Mouse (Mus musculus) midbrain, embryonic 16.5 days (tissue): ENCODE data around the gene Tle6. TPM values are rescaled to one million over a fixed set of nuclear protein-coding genes. Genes with fewer than 3 reads are reported as not detected.

Experiments used
- ATAC-seq: fragments of 200-750 bp; cut with Nextera tagmentation; 2 replicates; pipeline ENCODE4 v1.8.0; 2017; ENCODE audit warnings: moderate TSS enrichment
- H3K27ac ChIP-seq: fragments of 300-500 bp; sonication (generic); 2 replicates; pipeline ENCODE4 v1.5.1; 2014; ENCODE audit warnings: mild to moderate bottlenecking, low read length, mixed read lengths
- H3K27me3 ChIP-seq: fragments of 300-500 bp; sonication (generic); 2 replicates; pipeline ENCODE4 v1.6.1; 2014; ENCODE audit warnings: low read depth, low read length, mixed read lengths; ENCODE audit not compliant: control insufficient read depth, insufficient read depth
- H3K36me3 ChIP-seq: fragments of 300-500 bp; sonication (generic); 2 replicates; pipeline ENCODE4 v1.6.1; 2014; ENCODE audit warnings: mild to moderate bottlenecking, low read length, moderate library complexity, mixed read lengths; ENCODE audit not compliant: control insufficient read depth, insufficient read depth
- H3K4me1 ChIP-seq: fragments of 300-500 bp; sonication (generic); 2 replicates; pipeline ENCODE4 v1.6.1; 2014; ENCODE audit warnings: mild to moderate bottlenecking, low read length, mixed read lengths; ENCODE audit not compliant: control insufficient read depth, insufficient read depth
- H3K4me2 ChIP-seq: fragments of 300-500 bp; sonication (generic); 2 replicates; pipeline ENCODE4 v1.6.1; 2014; ENCODE audit warnings: mild to moderate bottlenecking, low read length, mixed read lengths
- H3K4me3 ChIP-seq: fragments of 300-500 bp; sonication (generic); 2 replicates; pipeline ENCODE4 v1.5.1; 2014; ENCODE audit warnings: low read depth, mild to moderate bottlenecking, low read length, moderate library complexity, mixed read lengths
- H3K9ac ChIP-seq: fragments of 300-500 bp; sonication (generic); 2 replicates; pipeline ENCODE4 v1.6.1; 2014; ENCODE audit warnings: low read depth, low read length, mixed read lengths
- H3K9me3 ChIP-seq: fragments of 300-500 bp; sonication (generic); replicated peaks from 2 replicates; pipeline ENCODE4 v1.6.1; 2014; ENCODE audit warnings: mild to moderate bottlenecking, low read length, mixed read lengths; ENCODE audit not compliant: control insufficient read depth, poor library complexity, severe bottlenecking
- WGBS: fragments of 180-500 bp; shearing (Covaris S2); extraction: QIAGEN DNeasy Blood & Tissue Kit; methylation state at CpG from one replicate; pipeline ENCODE4 v1.1.7; 2014; 5-methylcytosine and 5-hydroxymethylcytosine counted together
- polyA plus RNA-seq: library from polyadenylated mRNA; unstranded; fragments of >200 nt; fragmentation: Nextera tagmentation; extraction: Ambion mirVana; gene quantifications from 2 replicates; pipeline ENCODE4 v1.2.1, GENCODE M21; 2015

The Tle6 gene
- polyA plus RNA-seq, 1 experiment from 2014 or later = 4.3 TPM

DNA sequence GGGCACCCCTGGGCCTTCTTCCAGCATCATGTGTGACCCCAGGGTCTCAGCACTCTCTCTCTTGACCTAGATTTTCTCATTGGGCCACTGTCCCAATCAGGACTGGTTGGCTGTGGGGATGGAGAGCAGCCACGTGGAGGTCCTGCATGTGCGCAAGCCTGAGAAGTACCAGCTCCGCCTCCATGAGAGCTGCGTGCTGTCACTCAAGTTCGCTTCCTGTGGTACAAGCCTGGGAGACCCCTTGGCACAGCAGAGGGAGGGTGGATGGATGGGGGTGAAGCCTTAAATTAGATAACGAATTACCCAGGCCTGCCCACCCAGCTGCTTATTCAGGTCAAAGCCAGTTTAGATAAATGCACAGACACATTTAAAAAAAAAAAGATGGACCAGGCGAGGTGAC is 12.1 kb downstream of the Tle6 start:
- H3K9me3 ChIP-seq = no peaks in the 10 kb centered on the region
- H3K27me3 ChIP-seq = peaks cover 26% of the 10 kb centered on the region
- whole genome bisulfite sequencing = 73% methylated on average over 7 of the region's 7 CpGs
- H3K27ac ChIP-seq = no peak overlapping the region
- no peak overlapping the region for H3K4me3 ChIP-seq
- H3K4me1 ChIP-seq = no peaks in the 10 kb centered on the region
- H3K9ac ChIP-seq = no peak overlapping the region
- H3K4me2 ChIP-seq = no peak overlapping the region
- ATAC-seq = no peak
- H3K36me3 ChIP-seq = 0 out of 2 replicates have a peak, but pooled peaks cover 4% of the 10 kb centered on the region

DNA sequence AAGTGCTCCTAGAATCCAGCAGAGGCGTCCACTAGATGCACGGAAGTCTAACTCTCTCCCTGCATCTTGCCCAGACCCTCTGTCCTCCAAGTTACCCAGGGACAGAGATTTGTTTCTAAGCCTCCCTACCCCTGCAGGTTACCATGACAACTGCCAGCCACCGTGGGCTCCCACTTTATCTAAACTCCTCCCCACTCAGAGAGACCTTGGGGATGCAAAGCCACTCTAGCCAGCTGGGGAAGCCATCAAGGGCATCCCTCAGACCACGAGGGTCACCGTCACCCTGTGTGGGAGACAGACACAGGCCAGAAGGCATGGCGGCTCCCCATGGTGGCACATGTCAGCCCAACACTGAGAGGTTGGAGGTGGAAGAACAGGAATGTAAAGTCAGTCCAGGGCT is 17.5 kb downstream of the Tle6 start:
- H3K27ac ChIP-seq = no peak overlapping the region
- no peak overlapping the region for H3K4me3 ChIP-seq
- H3K9me3 ChIP-seq = no peaks in the 10 kb centered on the region
- no peak for ATAC-seq
- 0 out of 2 replicates have a peak, but pooled peaks cover 4% of the 10 kb centered on the region for H3K36me3 ChIP-seq
- H3K9ac ChIP-seq = no peak overlapping the region
- no peak overlapping the region for H3K4me2 ChIP-seq
- 32% methylated on average over 6 of the region's 6 CpGs for WGBS
- H3K27me3 ChIP-seq = peaks cover 21% of the 10 kb centered on the region; the same call in 1 of the 2 replicates
- H3K4me1 ChIP-seq = no peaks in the 10 kb centered on the region

DNA sequence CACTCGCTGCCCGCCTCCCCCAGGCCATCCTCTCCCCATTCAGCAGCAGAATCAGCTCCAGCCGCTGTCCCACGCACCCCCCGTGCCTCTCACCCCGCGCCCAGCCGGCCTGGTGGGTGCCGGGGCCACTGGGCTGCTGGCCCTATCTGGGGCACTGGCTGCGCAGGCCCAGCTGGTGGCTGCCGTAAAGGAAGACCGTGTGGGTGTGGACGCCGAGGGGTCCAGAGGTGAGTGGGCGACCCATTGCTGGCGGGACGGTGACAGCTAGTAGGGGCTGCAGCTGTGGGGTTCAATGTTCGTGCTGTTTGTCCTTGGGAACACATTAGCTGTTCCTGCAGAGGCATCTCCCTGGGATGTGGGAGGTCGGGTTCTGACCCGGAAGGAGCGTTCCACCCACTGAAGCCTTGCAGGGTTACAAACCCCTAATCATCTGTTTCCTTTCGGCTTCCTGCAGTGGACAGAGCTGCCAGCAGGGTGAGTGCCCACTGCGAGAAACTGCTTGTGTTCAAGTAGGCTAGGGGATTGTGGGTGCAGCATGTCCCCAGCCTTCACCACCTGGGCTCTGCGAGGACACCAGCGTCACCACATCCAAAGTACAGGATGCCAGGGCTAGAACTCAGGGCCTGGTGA is 20.3 kb downstream of the Tle6 start:
- peaks cover 6% of the 10 kb centered on the region for H3K4me1 ChIP-seq
- H3K9ac ChIP-seq = no peak overlapping the region
- H3K27ac ChIP-seq = no peak overlapping the region
- peaks cover 22% of the 10 kb centered on the region for H3K27me3 ChIP-seq
- no peaks in the 10 kb centered on the region for H3K36me3 ChIP-seq
- H3K9me3 ChIP-seq = no peaks in the 10 kb centered on the region
- ATAC-seq = no peak
- H3K4me2 ChIP-seq = no peak overlapping the region
- no peak overlapping the region for H3K4me3 ChIP-seq
- WGBS = 59% methylated on average over 25 of the region's 25 CpGs

- no peak for ATAC-seq
- 65% methylated on average over 4 of the region's 4 CpGs for WGBS
Observed at GRCm38 (mm10) chr10:81579967-81580366, 20.9 kb downstream of the Tle6 start.

DNA sequence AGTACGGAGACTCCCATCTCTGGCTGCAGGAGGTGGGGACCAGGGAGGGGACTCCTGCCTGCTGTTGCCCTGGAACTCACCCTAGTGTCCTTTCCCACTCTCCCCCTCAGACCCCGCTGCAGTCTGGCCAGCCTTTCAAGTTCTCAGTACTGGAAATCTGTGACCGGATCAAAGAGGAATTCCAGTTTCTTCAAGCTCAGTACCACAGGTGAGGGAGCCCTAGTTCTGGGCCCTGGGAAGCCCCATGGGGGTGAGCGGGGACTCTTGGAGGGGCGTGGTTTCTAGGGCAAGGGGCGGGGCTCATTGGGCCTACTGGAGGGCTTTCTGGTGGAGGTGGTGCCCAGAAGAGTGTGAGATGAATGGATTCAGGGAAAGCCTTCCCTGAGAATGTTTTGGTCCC is 25.2 kb downstream of the Tle6 start:
- Histone ChIP-seq H3K9ac (peak overlapping the region; percentile 80), H3K9me3 (no peaks in the 10 kb centered on the region), H3K36me3 (no peaks in the 10 kb centered on the region), H3K27ac (no peak overlapping the region), H3K4me1 (peaks cover 27% of the 10 kb centered on the region), H3K4me2 (peak overlapping the region; percentile 88), H3K4me3 (peak overlapping the region; percentile 62), H3K27me3 (peaks cover 33% of the 10 kb centered on the region)
- under 1% methylated on average over 6 of the region's 6 CpGs for WGBS
- no peak for ATAC-seq

More at GRCm38 (mm10) chr10:81579967-81580366, 20.9 kb downstream of the Tle6 start:
- no peak overlapping the region for H3K4me3 ChIP-seq
- no peaks in the 10 kb centered on the region for H3K36me3 ChIP-seq
- H3K9me3 ChIP-seq = no peaks in the 10 kb centered on the region
- H3K27me3 ChIP-seq = peaks cover 22% of the 10 kb centered on the region
- H3K4me2 ChIP-seq = no peak overlapping the region
- H3K4me1 ChIP-seq = peaks cover 10% of the 10 kb centered on the region
- no peak overlapping the region for H3K27ac ChIP-seq
- no peak overlapping the region for H3K9ac ChIP-seq

DNA sequence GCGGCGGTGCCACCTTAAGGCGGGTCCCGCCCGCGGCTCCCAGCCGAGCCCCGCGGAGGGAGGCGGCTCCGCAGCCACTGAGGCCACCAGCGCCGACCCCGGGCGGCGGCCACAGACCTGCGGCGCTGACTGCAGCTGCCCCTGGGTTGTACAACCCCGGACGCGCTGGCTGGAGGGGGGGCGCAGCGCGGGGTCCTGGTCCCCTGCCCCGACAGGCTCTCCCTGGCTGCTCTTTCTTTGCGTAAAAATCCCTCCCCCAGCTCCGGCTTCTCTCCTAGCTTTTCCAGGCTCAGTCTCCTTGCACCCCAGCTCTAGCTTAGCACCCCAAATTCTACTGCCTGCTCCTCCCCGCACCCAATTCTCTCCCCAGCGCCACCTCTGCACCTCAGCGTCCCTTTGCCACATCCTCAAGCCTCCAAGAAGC is 25.7 kb downstream of the Tle6 start:
- no peak for ATAC-seq
- H3K4me2 ChIP-seq = peak overlapping the region; percentile 88
- H3K9me3 ChIP-seq = no peaks in the 10 kb centered on the region
- peak overlapping the region; percentile 62 for H3K4me3 ChIP-seq
- H3K27ac ChIP-seq = peak overlapping the region; percentile 21; the same call in 1 of the 2 replicates
- 0% methylated on average over 29 of the region's 30 CpGs for WGBS
- peak overlapping the region; percentile 80 for H3K9ac ChIP-seq
- no peaks in the 10 kb centered on the region for H3K36me3 ChIP-seq
- peaks cover 32% of the 10 kb centered on the region for H3K4me1 ChIP-seq
- H3K27me3 ChIP-seq = peaks cover 30% of the 10 kb centered on the region

DNA sequence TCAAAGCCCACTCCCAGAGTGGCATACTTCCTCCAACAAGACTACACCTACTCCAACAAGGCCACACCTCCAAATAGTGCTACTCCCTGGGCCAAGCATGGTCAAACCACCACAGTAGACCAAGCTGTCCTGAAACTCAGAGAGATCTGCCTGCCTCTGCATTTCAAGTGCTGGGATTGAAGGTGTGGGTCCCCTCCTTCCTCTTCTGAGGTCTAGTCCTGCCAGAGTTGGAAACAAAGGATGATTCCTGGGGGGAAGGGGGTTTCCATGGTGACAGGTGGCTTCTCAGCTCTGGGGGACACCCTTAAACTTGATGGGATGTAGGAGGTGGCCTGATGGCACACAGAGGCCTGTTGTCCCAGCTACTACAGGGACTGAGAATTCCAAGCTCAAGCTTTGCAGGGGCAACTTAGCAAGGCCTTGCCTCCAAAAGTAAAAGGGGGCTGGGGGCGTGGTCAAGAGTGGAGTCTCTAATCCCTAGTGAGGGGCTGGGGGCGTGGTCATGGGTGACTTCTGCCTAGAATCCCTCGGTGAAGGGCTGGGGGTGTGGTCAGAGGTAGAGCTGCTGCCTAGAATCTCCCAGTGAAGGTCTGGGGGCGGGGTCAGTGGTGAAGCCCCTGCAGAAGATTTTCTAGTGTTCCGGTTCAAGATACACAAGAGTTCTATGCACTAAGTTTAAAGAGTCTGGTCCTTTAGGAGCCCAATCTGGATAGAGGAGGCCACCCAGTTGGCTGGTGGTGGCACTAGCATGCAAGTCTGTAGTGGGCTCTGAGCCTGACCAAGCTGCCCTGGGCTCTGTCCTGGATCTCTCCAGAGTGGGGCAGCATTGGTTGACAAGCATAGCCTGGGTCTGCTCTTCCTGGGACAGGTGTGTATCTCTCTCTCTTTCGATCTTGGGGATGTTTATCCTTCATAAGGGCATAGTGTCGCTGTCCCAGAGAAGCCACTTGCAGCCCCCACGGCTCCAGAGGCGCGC is 26.5 kb downstream of the Tle6 start, which contains the start of gene Tle2:
Tle2 (plus strand) TSS at position 481 of the 976 bp plus-strand sequence.
- peak within 1 kb of the TSS; percentile 62 for H3K4me3 ChIP-seq
- H3K9me3 ChIP-seq = no peaks in the 10 kb centered on the region
- peaks cover 34% of the 10 kb centered on the region for H3K4me1 ChIP-seq
- H3K27me3 ChIP-seq = peaks cover 24% of the 10 kb centered on the region
- 21% methylated on average over 10 of the region's 10 CpGs for WGBS
- peak within 1 kb of the TSS; percentile 88 for H3K4me2 ChIP-seq
- H3K9ac ChIP-seq = peak within 1 kb of the TSS; percentile 80
- no peaks in the 10 kb centered on the region for H3K36me3 ChIP-seq
- no peak for ATAC-seq
- H3K27ac ChIP-seq = peak within 1 kb of the TSS; percentile 21; the same call in 1 of the 2 replicates

GRCm38 (mm10) chr10:81572975-81573374 is 27.9 kb downstream of the Tle6 start:
- Histone ChIP-seq H3K4me3 (no peak overlapping the region), H3K9me3 (no peaks in the 10 kb centered on the region), H3K27me3 (peaks cover 24% of the 10 kb centered on the region), H3K4me1 (peaks cover 43% of the 10 kb centered on the region), H3K36me3 (no peaks in the 10 kb centered on the region), H3K4me2 (no peak overlapping the region), H3K9ac (no peak overlapping the region), H3K27ac (no peak overlapping the region)
- ATAC-seq = no peak
- WGBS = 9% methylated on average over 9 of the region's 9 CpGs
